Mouse (Mus musculus): ENCODE measurements at regions not wholly inside any gene's neighbourhood (a gene's known extent, or its start where the extent isn't known, plus 50 kb on each side); places are given as distances from the start of the nearest gene placed in this dataset.

- no peak for TF ChIP-seq CTCF (IDR thresholded peaks at IDR 0.05; ENCODE audit: insufficient read depth, low read depth, low read length)
- no peak for TF ChIP-seq POLR2A (IDR thresholded peaks at IDR 0.05; ENCODE audit: insufficient read depth, low read depth, low read length)
- Histone ChIP-seq H3K4me3 (ENCODE audit: insufficient read depth, low read depth, low read length) (no peak overlapping the region), H3K4me1 (ENCODE audit: control insufficient read depth, insufficient read depth, low read length) (peaks cover 13% of the 10 kb centered on the region), H3K27ac (ENCODE audit: insufficient read depth, low read depth, low read length) (no peak overlapping the region)
- 40% methylated on average over 5 of the region's 5 CpGs for WGBS
Observed at GRCm38 (mm10) chr13:112088312-112088771, 199.9 kb upstream of the Ankrd55 start.

GRCm38 (mm10) chr13:112090737-112091136 is 197.5 kb upstream of the Ankrd55 start:
- Histone ChIP-seq H3K4me1 (ENCODE audit: control insufficient read depth, insufficient read depth, low read length) (peaks cover 11% of the 10 kb centered on the region), H3K4me3 (ENCODE audit: insufficient read depth, low read depth, low read length) (no peak overlapping the region), H3K27ac (ENCODE audit: insufficient read depth, low read depth, low read length) (no peak overlapping the region)
- TF ChIP-seq POLR2A (IDR thresholded peaks at IDR 0.05; ENCODE audit: insufficient read depth, low read depth, low read length): no peak
- TF ChIP-seq CTCF (IDR thresholded peaks at IDR 0.05; ENCODE audit: insufficient read depth, low read depth, low read length): no peak
- WGBS: 83% methylated on average over 8 of the region's 8 CpGs

- Histone ChIP-seq H3K4me1 (ENCODE audit: control insufficient read depth, insufficient read depth, low read length) (peaks cover 8% of the 10 kb centered on the region; the same call in 1 of the 2 replicates), H3K4me3 (ENCODE audit: insufficient read depth, low read depth, low read length) (no peak overlapping the region), H3K27ac (ENCODE audit: insufficient read depth, low read depth, low read length) (0 out of 2 replicates have a peak overlapping the region, but pooled peaks have one; percentile 6)
- 60% methylated on average over 10 of the region's 10 CpGs for WGBS
- TF ChIP-seq POLR2A (IDR thresholded peaks at IDR 0.05; ENCODE audit: insufficient read depth, low read depth, low read length) (no peak), CTCF (IDR thresholded peaks at IDR 0.05; ENCODE audit: insufficient read depth, low read depth, low read length) (no peak)
Observed at GRCm38 (mm10) chr13:112095595-112096139, 192.6 kb upstream of the Ankrd55 start.

- H3K4me1 ChIP-seq (ENCODE audit: control insufficient read depth, insufficient read depth, low read length): peaks cover 8% of the 10 kb centered on the region; the same call in 1 of the 2 replicates
- 39% methylated on average over 7 of the region's 7 CpGs for WGBS
- H3K27ac ChIP-seq (ENCODE audit: insufficient read depth, low read depth, low read length): peak overlapping the region; percentile 89
- H3K4me3 ChIP-seq (ENCODE audit: insufficient read depth, low read depth, low read length): peak overlapping the region; percentile 52
- TF ChIP-seq POLR2A (IDR thresholded peaks at IDR 0.05; ENCODE audit: insufficient read depth, low read depth, low read length) (no peak), CTCF (IDR thresholded peaks at IDR 0.05; ENCODE audit: insufficient read depth, low read depth, low read length) (no peak)
Observed at GRCm38 (mm10) chr13:112099953-112100591, 188.2 kb upstream of the Ankrd55 start.

- TF ChIP-seq CTCF (IDR thresholded peaks at IDR 0.05; ENCODE audit: insufficient read depth, low read depth, low read length) (no peak), POLR2A (IDR thresholded peaks at IDR 0.05; ENCODE audit: insufficient read depth, low read depth, low read length) (0 out of 2 replicates have a peak, but pooled peaks have one; percentile 13)
- Histone ChIP-seq H3K4me1 (ENCODE audit: control insufficient read depth, insufficient read depth, low read length) (peaks cover 4% of the 10 kb centered on the region; the same call in 1 of the 2 replicates), H3K4me3 (ENCODE audit: insufficient read depth, low read depth, low read length) (peak overlapping the region; percentile 52), H3K27ac (ENCODE audit: insufficient read depth, low read depth, low read length) (peak overlapping the region; percentile 89)
- WGBS: 1% methylated on average over 31 of the region's 31 CpGs
Observed at GRCm38 (mm10) chr13:112100592-112101420, 187.4 kb upstream of the Ankrd55 start.

- TF ChIP-seq POLR2A (IDR thresholded peaks at IDR 0.05; ENCODE audit: insufficient read depth, low read depth, low read length): no peak
- TF ChIP-seq CTCF (IDR thresholded peaks at IDR 0.05; ENCODE audit: insufficient read depth, low read depth, low read length): no peak
- peaks cover 3% of the 10 kb centered on the region; the same call in 1 of the 2 replicates for H3K4me1 ChIP-seq (ENCODE audit: control insufficient read depth, insufficient read depth, low read length)
- 52% methylated on average over 5 of the region's 5 CpGs for WGBS
- H3K27ac ChIP-seq (ENCODE audit: insufficient read depth, low read depth, low read length): peak overlapping the region; percentile 89
- H3K4me3 ChIP-seq (ENCODE audit: insufficient read depth, low read depth, low read length): no peak overlapping the region
Observed at GRCm38 (mm10) chr13:112101421-112101756, 186.9 kb upstream of the Ankrd55 start.

- Histone ChIP-seq H3K27ac (ENCODE audit: insufficient read depth, low read depth, low read length) (no peak overlapping the region), H3K4me3 (ENCODE audit: insufficient read depth, low read depth, low read length) (no peak overlapping the region), H3K4me1 (ENCODE audit: control insufficient read depth, insufficient read depth, low read length) (no peaks in the 10 kb centered on the region)
- no peak for TF ChIP-seq POLR2A (IDR thresholded peaks at IDR 0.05; ENCODE audit: insufficient read depth, low read depth, low read length)
- 88% methylated on average over 3 of the region's 3 CpGs for WGBS
Observed at GRCm38 (mm10) chr13:112105953-112106352, 182.3 kb upstream of the Ankrd55 start.

- TF ChIP-seq CTCF (IDR thresholded peaks at IDR 0.05; ENCODE audit: insufficient read depth, low read depth, low read length) (no peak), POLR2A (IDR thresholded peaks at IDR 0.05; ENCODE audit: insufficient read depth, low read depth, low read length) (no peak)
Observed at GRCm38 (mm10) chr13:112114741-112115201, 173.5 kb upstream of the Ankrd55 start.

More at GRCm38 (mm10) chr13:112114741-112115201, 173.5 kb upstream of the Ankrd55 start:
- no peak overlapping the region for H3K4me3 ChIP-seq (ENCODE audit: insufficient read depth, low read depth, low read length)
- H3K27ac ChIP-seq (ENCODE audit: insufficient read depth, low read depth, low read length): no peak overlapping the region
- H3K4me1 ChIP-seq (ENCODE audit: control insufficient read depth, insufficient read depth, low read length): peaks cover 6% of the 10 kb centered on the region; the same call in 1 of the 2 replicates
- 77% methylated on average over 7 of the region's 7 CpGs for WGBS

All from olfactory bulb, adult 2 months (tissue).